Mouse (Mus musculus) forebrain, embryonic 16.5 days (tissue): ENCODE measurements at regions not wholly inside any gene's neighbourhood (a gene's known extent, or its start where the extent isn't known, plus 50 kb on each side); places are given as distances from the start of the nearest gene placed in this dataset.

ENCODE experiments used
- ATAC-seq: fragments of 200-750 bp; cut with Nextera tagmentation; 2 replicates; pipeline ENCODE4 v1.8.0; 2017; ENCODE audit warnings: mild to moderate bottlenecking, moderate library complexity
- H3K27ac ChIP-seq: fragments of 300-500 bp; sonication (generic); 2 replicates; pipeline ENCODE4 v1.5.1; 2014; ENCODE audit warnings: low read length, control low read depth
- H3K27me3 ChIP-seq: fragments of 300-500 bp; sonication (generic); replicated peaks from 2 replicates; pipeline ENCODE4 v1.6.1; 2014; ENCODE audit warnings: low read length; ENCODE audit not compliant: control insufficient read depth, insufficient read depth
- H3K36me3 ChIP-seq: fragments of 300-500 bp; sonication (generic); 2 replicates; pipeline ENCODE4 v1.6.1; 2014; ENCODE audit not compliant: control insufficient read depth, insufficient read depth
- H3K4me1 ChIP-seq: fragments of 300-500 bp; sonication (generic); replicated peaks from 2 replicates; pipeline ENCODE4 v1.6.1; 2014; ENCODE audit warnings: low read length; ENCODE audit not compliant: control insufficient read depth, insufficient read depth
- H3K4me2 ChIP-seq: fragments of 300-500 bp; sonication (generic); 2 replicates; pipeline ENCODE4 v1.6.1; 2014; ENCODE audit warnings: mild to moderate bottlenecking, low read length, control low read depth
- H3K4me3 ChIP-seq: fragments of 300-500 bp; sonication (generic); replicated peaks from 2 replicates; pipeline ENCODE4 v1.5.1; 2014; ENCODE audit warnings: mild to moderate bottlenecking, low read length, control low read depth
- H3K9ac ChIP-seq: fragments of 300-500 bp; sonication (generic); replicated peaks from 2 replicates; pipeline ENCODE4 v1.6.1; 2014; ENCODE audit warnings: low read depth, low read length, control low read depth
- H3K9me3 ChIP-seq: fragments of 300-500 bp; sonication (generic); 2 replicates; pipeline ENCODE4 v1.6.1; 2016; ENCODE audit warnings: low read length; ENCODE audit not compliant: control insufficient read depth
- WGBS: fragments of 180-500 bp; shearing (Covaris S2); extraction: QIAGEN DNeasy Blood & Tissue Kit; methylation state at CpG from one replicate; pipeline ENCODE4 v1.1.7; 2014; 5-methylcytosine and 5-hydroxymethylcytosine counted together

GRCm38 (mm10) chr12:52368034-52368433 is 135.7 kb upstream of the Arhgap5 start:
- Histone ChIP-seq H3K27ac (no peak overlapping the region), H3K9ac (no peak overlapping the region), H3K36me3 (no peaks in the 10 kb centered on the region), H3K4me2 (no peak overlapping the region), H3K27me3 (no peaks in the 10 kb centered on the region), H3K4me3 (no peak overlapping the region), H3K9me3 (no peaks in the 10 kb centered on the region), H3K4me1 (no peaks in the 10 kb centered on the region)
- WGBS: 89% methylated on average over 6 of the region's 6 CpGs
- no peak for ATAC-seq

DNA sequence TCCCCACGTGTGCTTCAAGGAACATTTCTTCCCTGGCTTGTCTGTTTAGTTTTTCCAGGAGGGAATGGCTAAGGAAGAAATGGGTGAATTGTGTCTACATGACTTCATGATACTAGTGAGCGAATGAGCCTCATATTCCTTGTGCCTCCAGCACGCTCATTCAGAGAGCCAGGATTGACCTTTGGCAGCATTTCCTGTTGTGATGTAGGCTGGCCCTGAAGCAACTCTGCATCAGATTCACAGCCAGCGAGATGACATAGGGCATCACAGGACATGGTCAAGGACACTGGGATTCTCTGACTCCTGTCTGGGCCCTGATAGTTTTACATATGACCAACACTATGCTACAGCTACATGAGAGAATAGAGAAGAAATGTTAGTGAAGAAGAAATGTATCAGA is 135.3 kb upstream of the Arhgap5 start:
- H3K9ac ChIP-seq: no peak overlapping the region
- 87% methylated on average over 4 of the region's 4 CpGs for WGBS
- no peak for ATAC-seq
- H3K27me3 ChIP-seq: no peaks in the 10 kb centered on the region
- H3K4me2 ChIP-seq: no peak overlapping the region
- no peak overlapping the region for H3K4me3 ChIP-seq
- no peaks in the 10 kb centered on the region for H3K36me3 ChIP-seq
- H3K27ac ChIP-seq: no peak overlapping the region
- H3K9me3 ChIP-seq: no peaks in the 10 kb centered on the region
- H3K4me1 ChIP-seq: no peaks in the 10 kb centered on the region

DNA sequence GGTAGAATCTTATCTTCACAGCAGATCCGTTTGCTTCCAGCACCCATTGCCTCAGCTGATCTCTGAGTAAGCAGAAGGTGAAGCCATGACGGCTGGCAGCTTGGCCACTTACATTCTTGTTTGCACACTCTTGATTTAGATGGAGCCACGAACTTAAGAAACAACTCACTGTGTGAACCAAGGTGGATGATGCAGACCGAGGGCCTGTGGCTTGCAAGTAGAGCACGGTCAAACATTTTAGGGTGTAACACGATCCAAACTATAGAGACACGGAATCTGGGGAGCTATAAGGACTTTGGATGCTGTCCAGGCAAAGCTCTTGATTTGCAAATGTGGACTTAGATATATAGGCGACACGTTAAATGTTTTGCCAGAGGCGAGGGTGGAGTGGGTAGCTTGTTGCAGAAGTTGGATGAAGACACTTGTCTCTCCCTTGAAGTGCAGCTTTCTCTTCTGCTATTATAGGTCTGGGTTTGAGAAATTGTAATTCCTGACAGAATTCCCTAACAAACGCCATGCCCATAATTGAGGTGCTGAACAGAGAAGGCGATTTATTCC is 133.5 kb upstream of the Arhgap5 start:
- Histone ChIP-seq H3K9me3 (no peaks in the 10 kb centered on the region), H3K9ac (no peak overlapping the region), H3K4me2 (no peak overlapping the region), H3K27ac (no peak overlapping the region), H3K27me3 (no peaks in the 10 kb centered on the region), H3K4me1 (no peaks in the 10 kb centered on the region), H3K4me3 (no peak overlapping the region), H3K36me3 (no peaks in the 10 kb centered on the region)
- ATAC-seq: no peak
- WGBS: 74% methylated on average over 12 of the region's 12 CpGs

GRCm38 (mm10) chr12:52375116-52375515 is 128.7 kb upstream of the Arhgap5 start:
- ATAC-seq: no peak
- WGBS: 85% methylated on average over 4 of the region's 4 CpGs
- H3K4me1 ChIP-seq: peaks cover 3% of the 10 kb centered on the region; the same call in 1 of the 2 replicates

GRCm38 (mm10) chr12:52376692-52377462 is 126.9 kb upstream of the Arhgap5 start:
- H3K4me2 ChIP-seq: no peak overlapping the region
- H3K9ac ChIP-seq: no peak overlapping the region
- no peak overlapping the region for H3K27ac ChIP-seq
- no peaks in the 10 kb centered on the region for H3K9me3 ChIP-seq
- peaks cover 8% of the 10 kb centered on the region for H3K4me1 ChIP-seq
- H3K27me3 ChIP-seq: no peaks in the 10 kb centered on the region
- H3K4me3 ChIP-seq: no peak overlapping the region
- no peak for ATAC-seq
- WGBS: 85% methylated on average over 10 of the region's 10 CpGs
- H3K36me3 ChIP-seq: no peaks in the 10 kb centered on the region

More at GRCm38 (mm10) chr12:52375116-52375515, 128.7 kb upstream of the Arhgap5 start:
- Histone ChIP-seq H3K36me3 (no peaks in the 10 kb centered on the region), H3K9me3 (no peaks in the 10 kb centered on the region), H3K4me2 (no peak overlapping the region), H3K9ac (no peak overlapping the region), H3K27me3 (no peaks in the 10 kb centered on the region), H3K4me3 (no peak overlapping the region), H3K27ac (no peak overlapping the region)

DNA sequence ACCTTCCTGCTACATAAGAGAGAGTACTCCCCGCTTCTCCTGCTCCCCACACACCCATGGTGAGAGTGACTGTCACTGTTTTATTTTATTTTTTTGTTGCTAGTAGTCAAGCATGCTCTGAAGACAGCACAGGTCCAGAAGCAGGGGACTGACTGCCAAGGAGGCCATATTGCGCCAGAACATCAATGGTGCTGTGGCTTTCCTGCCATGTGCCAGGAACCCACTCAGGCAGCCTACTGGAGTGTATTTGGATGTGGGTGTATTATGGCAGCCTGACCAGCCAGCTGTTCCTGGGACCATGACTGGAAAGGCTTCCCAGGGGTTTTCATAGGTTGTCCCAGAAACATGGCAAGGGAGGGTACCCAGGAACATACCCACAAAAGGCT is 126.3 kb upstream of the Arhgap5 start:
- Histone ChIP-seq H3K27me3 (no peaks in the 10 kb centered on the region), H3K9ac (no peak overlapping the region), H3K4me1 (peaks cover 13% of the 10 kb centered on the region), H3K4me2 (no peak overlapping the region), H3K27ac (no peak overlapping the region), H3K36me3 (no peaks in the 10 kb centered on the region), H3K4me3 (no peak overlapping the region), H3K9me3 (no peaks in the 10 kb centered on the region)
- WGBS: 85% methylated on average over 2 of the region's 2 CpGs
- ATAC-seq: no peak

DNA sequence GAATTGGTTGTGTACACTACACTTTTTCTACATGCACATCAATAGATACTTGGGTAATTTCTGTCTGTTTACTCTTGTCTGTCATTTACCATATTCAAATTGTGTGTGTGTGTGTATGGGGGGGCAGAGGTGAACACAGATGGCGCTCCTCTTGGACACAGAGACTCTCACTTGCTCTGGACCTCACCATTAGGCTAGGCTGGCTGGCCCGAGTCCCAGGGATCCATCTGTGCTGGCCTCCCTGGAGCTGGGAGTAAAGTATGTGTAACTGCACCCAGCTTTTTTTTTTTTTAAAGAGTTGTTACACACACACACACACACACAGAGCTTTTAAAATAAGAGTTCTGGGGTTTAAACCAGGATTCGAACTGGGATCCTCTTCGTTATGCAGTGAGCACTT is 124.5 kb upstream of the Arhgap5 start:
- Histone ChIP-seq H3K9me3 (no peaks in the 10 kb centered on the region), H3K4me3 (no peak overlapping the region), H3K27me3 (no peaks in the 10 kb centered on the region), H3K4me1 (peaks cover 17% of the 10 kb centered on the region), H3K4me2 (no peak overlapping the region), H3K27ac (no peak overlapping the region), H3K9ac (no peak overlapping the region), H3K36me3 (no peaks in the 10 kb centered on the region)
- 0 out of 2 replicates have a peak, but pooled peaks have one; percentile 16 for ATAC-seq
- WGBS: 75% methylated on average over 4 of the region's 4 CpGs

DNA sequence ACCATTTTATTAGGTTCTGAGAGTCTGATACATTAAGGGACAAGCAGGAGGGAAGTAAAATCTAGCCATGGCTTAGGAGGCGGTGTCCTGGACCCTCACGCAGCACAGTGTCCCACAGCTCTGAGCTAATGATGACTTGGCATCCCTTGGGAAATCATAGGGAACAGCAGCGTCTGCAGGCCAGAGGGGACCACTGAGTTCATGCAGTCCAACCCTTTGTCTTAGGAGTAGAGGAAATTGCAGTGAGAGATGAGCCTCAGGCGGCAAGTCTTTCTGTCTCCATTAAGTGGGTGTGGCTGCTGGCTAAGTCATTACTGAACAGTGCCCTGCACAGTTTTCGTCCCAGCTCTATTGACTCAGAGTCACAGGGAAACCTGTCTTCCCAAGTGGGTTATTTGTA is 123.8 kb upstream of the Arhgap5 start:
- Histone ChIP-seq H3K9me3 (no peaks in the 10 kb centered on the region), H3K4me1 (peaks cover 17% of the 10 kb centered on the region), H3K36me3 (no peaks in the 10 kb centered on the region), H3K4me3 (no peak overlapping the region), H3K9ac (no peak overlapping the region), H3K4me2 (no peak overlapping the region), H3K27me3 (no peaks in the 10 kb centered on the region), H3K27ac (no peak overlapping the region)
- 52% methylated on average over 5 of the region's 5 CpGs for WGBS
- no peak for ATAC-seq

GRCm38 (mm10) chr12:52381161-52381967 is 122.4 kb upstream of the Arhgap5 start:
- Histone ChIP-seq H3K27me3 (no peaks in the 10 kb centered on the region), H3K4me1 (peaks cover 17% of the 10 kb centered on the region), H3K9ac (0 out of 2 replicates have a peak overlapping the region, but pooled peaks have one; percentile 15), H3K9me3 (no peaks in the 10 kb centered on the region), H3K4me3 (no peak overlapping the region), H3K27ac (no peak overlapping the region), H3K4me2 (peak overlapping the region; percentile 4; the same call in 1 of the 2 replicates), H3K36me3 (no peaks in the 10 kb centered on the region)
- ATAC-seq: peak; percentile 84
- WGBS: 39% methylated on average over 18 of the region's 18 CpGs
